Mouse (Mus musculus): ENCODE data around the gene Ube2q1. TPM values are rescaled to one million over a fixed set of nuclear protein-coding genes. Genes with fewer than 3 reads are reported as not detected.

Ube2q1 gene
- polyA plus RNA-seq, 1 experiment from 2014 or later: 9.7 TPM

GRCm38 (mm10) chr3:89810841-89811240 is 37.4 kb downstream of the Ube2q1 start:
- Histone ChIP-seq H3K27ac (ENCODE audit: low read depth, low read length) (no peak overlapping the region), H3K9ac (ENCODE audit: low read depth, low read length) (no peak overlapping the region), H3K4me2 (ENCODE audit: low read length) (no peak overlapping the region), H3K27me3 (replicated peaks; ENCODE audit: control insufficient read depth, insufficient read depth, low read length) (no peaks in the 10 kb centered on the region), H3K9me3 (ENCODE audit: control insufficient read depth, low read length) (0 out of 2 replicates have a peak, but pooled peaks cover 6% of the 10 kb centered on the region), H3K4me3 (ENCODE audit: low read length) (no peak overlapping the region), H3K4me1 (ENCODE audit: control insufficient read depth, insufficient read depth, low read depth, low read length) (no peaks in the 10 kb centered on the region), H3K36me3 (ENCODE audit: control insufficient read depth, insufficient read depth, low read length) (no peaks in the 10 kb centered on the region)
- no peak for ATAC-seq

- WGBS: 76% methylated on average over 3 of the region's 3 CpGs
- Histone ChIP-seq H3K4me1 (ENCODE audit: control insufficient read depth, insufficient read depth, low read depth, low read length) (no peaks in the 10 kb centered on the region), H3K4me3 (ENCODE audit: low read length) (no peak overlapping the region), H3K27ac (ENCODE audit: low read depth, low read length) (no peak overlapping the region), H3K4me2 (ENCODE audit: low read length) (no peak overlapping the region), H3K9me3 (ENCODE audit: control insufficient read depth, low read length) (0 out of 2 replicates have a peak, but pooled peaks cover 3% of the 10 kb centered on the region), H3K36me3 (ENCODE audit: control insufficient read depth, insufficient read depth, low read length) (no peaks in the 10 kb centered on the region), H3K9ac (ENCODE audit: low read depth, low read length) (no peak overlapping the region), H3K27me3 (replicated peaks; ENCODE audit: control insufficient read depth, insufficient read depth, low read length) (no peaks in the 10 kb centered on the region)
- no peak for ATAC-seq
Observed at GRCm38 (mm10) chr3:89812166-89812565, 38.8 kb downstream of the Ube2q1 start.

- H3K4me3 ChIP-seq (ENCODE audit: low read length): no peak overlapping the region
- no peaks in the 10 kb centered on the region for H3K27me3 ChIP-seq (replicated peaks; ENCODE audit: control insufficient read depth, insufficient read depth, low read length)
- ATAC-seq: no peak
- H3K9me3 ChIP-seq (ENCODE audit: control insufficient read depth, low read length): 0 out of 2 replicates have a peak, but pooled peaks cover 3% of the 10 kb centered on the region
- no peaks in the 10 kb centered on the region for H3K4me1 ChIP-seq (ENCODE audit: control insufficient read depth, insufficient read depth, low read depth, low read length)
- no peak overlapping the region for H3K27ac ChIP-seq (ENCODE audit: low read depth, low read length)
- no peaks in the 10 kb centered on the region for H3K36me3 ChIP-seq (ENCODE audit: control insufficient read depth, insufficient read depth, low read length)
- WGBS: 76% methylated on average over 7 of the region's 7 CpGs
- no peak overlapping the region for H3K9ac ChIP-seq (ENCODE audit: low read depth, low read length)
- H3K4me2 ChIP-seq (ENCODE audit: low read length): no peak overlapping the region
Observed at GRCm38 (mm10) chr3:89814051-89814450, 40.6 kb downstream of the Ube2q1 start.

- WGBS: 59% methylated on average over 4 of the region's 4 CpGs
- Histone ChIP-seq H3K4me3 (ENCODE audit: low read length) (no peak overlapping the region), H3K4me1 (ENCODE audit: control insufficient read depth, insufficient read depth, low read depth, low read length) (no peaks in the 10 kb centered on the region), H3K9ac (ENCODE audit: low read depth, low read length) (no peak overlapping the region), H3K27ac (ENCODE audit: low read depth, low read length) (no peak overlapping the region), H3K27me3 (replicated peaks; ENCODE audit: control insufficient read depth, insufficient read depth, low read length) (no peaks in the 10 kb centered on the region), H3K36me3 (ENCODE audit: control insufficient read depth, insufficient read depth, low read length) (no peaks in the 10 kb centered on the region), H3K9me3 (ENCODE audit: control insufficient read depth, low read length) (no peaks in the 10 kb centered on the region), H3K4me2 (ENCODE audit: low read length) (no peak overlapping the region)
- no peak for ATAC-seq
Observed at GRCm38 (mm10) chr3:89817056-89817455, 43.6 kb downstream of the Ube2q1 start.

- no peaks in the 10 kb centered on the region for H3K9me3 ChIP-seq (ENCODE audit: control insufficient read depth, low read length)
- WGBS: 77% methylated on average over 3 of the region's 3 CpGs
Observed at GRCm38 (mm10) chr3:89818605-89819004, 45.2 kb downstream of the Ube2q1 start.

GRCm38 (mm10) chr3:89819897-89820296 is 46.5 kb downstream of the Ube2q1 start:
- Histone ChIP-seq H3K27me3 (replicated peaks; ENCODE audit: control insufficient read depth, insufficient read depth, low read length) (no peaks in the 10 kb centered on the region), H3K9ac (ENCODE audit: low read depth, low read length) (no peak overlapping the region), H3K27ac (ENCODE audit: low read depth, low read length) (no peak overlapping the region), H3K9me3 (ENCODE audit: control insufficient read depth, low read length) (no peaks in the 10 kb centered on the region), H3K4me3 (ENCODE audit: low read length) (no peak overlapping the region), H3K4me1 (ENCODE audit: control insufficient read depth, insufficient read depth, low read depth, low read length) (no peaks in the 10 kb centered on the region), H3K4me2 (ENCODE audit: low read length) (no peak overlapping the region), H3K36me3 (ENCODE audit: control insufficient read depth, insufficient read depth, low read length) (no peaks in the 10 kb centered on the region)
- WGBS: 78% methylated on average over 7 of the region's 7 CpGs
- ATAC-seq: no peak

More at GRCm38 (mm10) chr3:89818605-89819004, 45.2 kb downstream of the Ube2q1 start:
- H3K4me1 ChIP-seq (ENCODE audit: control insufficient read depth, insufficient read depth, low read depth, low read length): no peaks in the 10 kb centered on the region
- no peaks in the 10 kb centered on the region for H3K36me3 ChIP-seq (ENCODE audit: control insufficient read depth, insufficient read depth, low read length)
- H3K4me2 ChIP-seq (ENCODE audit: low read length): no peak overlapping the region
- H3K27ac ChIP-seq (ENCODE audit: low read depth, low read length): no peak overlapping the region
- H3K27me3 ChIP-seq (replicated peaks; ENCODE audit: control insufficient read depth, insufficient read depth, low read length): no peaks in the 10 kb centered on the region
- H3K4me3 ChIP-seq (ENCODE audit: low read length): no peak overlapping the region
- no peak overlapping the region for H3K9ac ChIP-seq (ENCODE audit: low read depth, low read length)
- no peak for ATAC-seq

GRCm38 (mm10) chr3:89820311-89821095 is 47.1 kb downstream of the Ube2q1 start:
- Histone ChIP-seq H3K27ac (ENCODE audit: low read depth, low read length) (no peak overlapping the region), H3K27me3 (replicated peaks; ENCODE audit: control insufficient read depth, insufficient read depth, low read length) (no peaks in the 10 kb centered on the region), H3K4me3 (ENCODE audit: low read length) (no peak overlapping the region), H3K9me3 (ENCODE audit: control insufficient read depth, low read length) (no peaks in the 10 kb centered on the region), H3K4me1 (ENCODE audit: control insufficient read depth, insufficient read depth, low read depth, low read length) (no peaks in the 10 kb centered on the region), H3K4me2 (ENCODE audit: low read length) (no peak overlapping the region), H3K36me3 (ENCODE audit: control insufficient read depth, insufficient read depth, low read length) (no peaks in the 10 kb centered on the region), H3K9ac (ENCODE audit: low read depth, low read length) (no peak overlapping the region)
- no peak for ATAC-seq
- 88% methylated on average over 12 of the region's 12 CpGs for WGBS

GRCm38 (mm10) chr3:89821096-89821513 is 47.7 kb downstream of the Ube2q1 start:
- Histone ChIP-seq H3K27ac (ENCODE audit: low read depth, low read length) (no peak overlapping the region), H3K4me1 (ENCODE audit: control insufficient read depth, insufficient read depth, low read depth, low read length) (no peaks in the 10 kb centered on the region), H3K36me3 (ENCODE audit: control insufficient read depth, insufficient read depth, low read length) (no peaks in the 10 kb centered on the region), H3K27me3 (replicated peaks; ENCODE audit: control insufficient read depth, insufficient read depth, low read length) (no peaks in the 10 kb centered on the region), H3K9ac (ENCODE audit: low read depth, low read length) (no peak overlapping the region), H3K9me3 (ENCODE audit: control insufficient read depth, low read length) (no peaks in the 10 kb centered on the region), H3K4me2 (ENCODE audit: low read length) (no peak overlapping the region), H3K4me3 (ENCODE audit: low read length) (no peak overlapping the region)
- ATAC-seq: no peak
- 89% methylated on average over 11 of the region's 11 CpGs for WGBS

GRCm38 (mm10) chr3:89821548-89822480 is 48.4 kb downstream of the Ube2q1 start:
- no peaks in the 10 kb centered on the region for H3K9me3 ChIP-seq (ENCODE audit: control insufficient read depth, low read length)
- H3K27me3 ChIP-seq (replicated peaks; ENCODE audit: control insufficient read depth, insufficient read depth, low read length): no peaks in the 10 kb centered on the region
- no peak overlapping the region for H3K27ac ChIP-seq (ENCODE audit: low read depth, low read length)
- no peak overlapping the region for H3K9ac ChIP-seq (ENCODE audit: low read depth, low read length)
- no peak for ATAC-seq
- H3K4me2 ChIP-seq (ENCODE audit: low read length): no peak overlapping the region
- WGBS: 75% methylated on average over 10 of the region's 10 CpGs
- H3K4me1 ChIP-seq (ENCODE audit: control insufficient read depth, insufficient read depth, low read depth, low read length): no peaks in the 10 kb centered on the region
- no peaks in the 10 kb centered on the region for H3K36me3 ChIP-seq (ENCODE audit: control insufficient read depth, insufficient read depth, low read length)
- no peak overlapping the region for H3K4me3 ChIP-seq (ENCODE audit: low read length)

Measured in hindbrain, embryonic 16.5 days (tissue).